Mouse (Mus musculus) mouse embryonic stem cell (cell line): ENCODE measurements around the gene Gpn1.

Source experiments
- in situ Hi-C, 2 experiments: fragments of 300-500 bp; cut with MboI; formaldehyde crosslinking; loops; 1 replicate in 1 of 2; 3 replicates in 1 of 2; pipeline ENCODE4 v1.14.3; 2019 to 2020; ENCODE audit warnings: low sequenced_read_pairs in 2 of 2, low pct_unique_long_range_greater_than_20kb in 1 of 2, mixed read lengths in 1 of 2; ENCODE audit not compliant: unreplicated experiment in 1 of 2

The Gpn1 gene

GRCm38 (mm10) chr5:31494513-31495297 is at the start of gene Gpn1:
TSS of gene Gpn1 (plus strand) at chr5:31494741.
- in situ Hi-C loops = no loop called here

- in situ Hi-C loops = no loop called here
These were observed 43.2 kb upstream of the Gpn1 start for GRCm38 (mm10) chr5:31451336-31451735.

- in situ Hi-C loops = no loop called here
These were observed 42.5 kb upstream of the Gpn1 start, which contains the start of gene Zfp512 for GRCm38 (mm10) chr5:31451878-31452561. TSS of gene Zfp512 (plus strand) at chr5:31452431.

- in situ Hi-C loops = no loop called here
These were observed 42.0 kb upstream of the Gpn1 start for GRCm38 (mm10) chr5:31452562-31452878.

GRCm38 (mm10) chr5:31452886-31453410 is 41.6 kb upstream of the Gpn1 start:
- in situ Hi-C loops = no loop called here

GRCm38 (mm10) chr5:31467798-31468197 is 26.7 kb upstream of the Gpn1 start:
- in situ Hi-C loops = no loop called here

- in situ Hi-C loops = no loop called here
These were observed 24.8 kb upstream of the Gpn1 start for GRCm38 (mm10) chr5:31469711-31470110.

GRCm38 (mm10) chr5:31470334-31470733 is 24.2 kb upstream of the Gpn1 start:
- in situ Hi-C loops = no loop called here

GRCm38 (mm10) chr5:31480536-31480935 is 14.0 kb upstream of the Gpn1 start:
- in situ Hi-C loops = no loop called here

- in situ Hi-C loops = no loop called here
These were observed 9.1 kb upstream of the Gpn1 start, which contains the start of gene 4930548H24Rik for GRCm38 (mm10) chr5:31485440-31485839. TSS of gene 4930548H24Rik (plus strand) at chr5:31485740.

GRCm38 (mm10) chr5:31487889-31488288 is 6.7 kb upstream of the Gpn1 start:
- in situ Hi-C loops = no loop called here

GRCm38 (mm10) chr5:31489116-31489769 is 5.3 kb upstream of the Gpn1 start:
- in situ Hi-C loops = no loop called here

GRCm38 (mm10) chr5:31492031-31492430 is 2.5 kb upstream of the Gpn1 start:
- in situ Hi-C loops = no loop called here

GRCm38 (mm10) chr5:31504843-31505242 is 10.3 kb downstream of the Gpn1 start:
- in situ Hi-C loops = no loop called here

GRCm38 (mm10) chr5:31512481-31512880 is 17.9 kb downstream of the Gpn1 start:
- in situ Hi-C loops = no loop called here

- in situ Hi-C loops = no loop called here
These were observed 26.0 kb downstream of the Gpn1 start for GRCm38 (mm10) chr5:31520556-31520955.

- in situ Hi-C loops = no loop called here
These were observed 32.0 kb downstream of the Gpn1 start, which contains the start of gene Slc4a1ap for GRCm38 (mm10) chr5:31526354-31527116. TSS of gene Slc4a1ap (plus strand) at chr5:31526995.

GRCm38 (mm10) chr5:31527117-31527680 is 32.7 kb downstream of the Gpn1 start:
- in situ Hi-C loops = no loop called here
